Mouse (Mus musculus): Measurements from ENCODE around the gene Sik1. TPM values are rescaled to one million over a fixed set of nuclear protein-coding genes. Genes with fewer than 3 reads are reported as not detected.
A peak's percentile ranks its signal among the peaks of the same experiment; 100 is the strongest.

The Sik1 gene
- polyA plus RNA-seq, 1 experiment from 2014 or later = 18.4 TPM

- Histone ChIP-seq H3K36me3 (no peaks in the 10 kb centered on the region), H3K9ac (replicated peaks) (no peak overlapping the region), H3K27ac (replicated peaks) (no peak overlapping the region), H3K4me3 (replicated peaks) (no peak overlapping the region), H3K4me2 (no peak overlapping the region), H3K4me1 (peaks cover 5% of the 10 kb centered on the region; the same call in 1 of the 2 replicates), H3K9me3 (replicated peaks) (no peaks in the 10 kb centered on the region), H3K27me3 (replicated peaks) (no peaks in the 10 kb centered on the region)
- ATAC-seq (ENCODE audit: low FRiP score) = no peak
- 95% methylated on average over 11 of the region's 11 CpGs for WGBS
These were observed 19.9 kb downstream of the Sik1 start for GRCm38 (mm10) chr17:31835528-31836263.

GRCm38 (mm10) chr17:31834320-31835065, 21.1 kb downstream of the Sik1 start:
- Histone ChIP-seq H3K4me2 (no peak overlapping the region), H3K4me3 (replicated peaks) (no peak overlapping the region), H3K36me3 (no peaks in the 10 kb centered on the region), H3K9me3 (replicated peaks) (no peaks in the 10 kb centered on the region), H3K9ac (replicated peaks) (no peak overlapping the region), H3K4me1 (peaks cover 5% of the 10 kb centered on the region; the same call in 1 of the 2 replicates), H3K27ac (replicated peaks) (no peak overlapping the region), H3K27me3 (replicated peaks) (no peaks in the 10 kb centered on the region)
- ATAC-seq (ENCODE audit: low FRiP score) = no peak
- WGBS = 79% methylated on average over 6 of the region's 6 CpGs

- Histone ChIP-seq H3K4me1 (peaks cover 5% of the 10 kb centered on the region; the same call in 1 of the 2 replicates), H3K9me3 (replicated peaks) (no peaks in the 10 kb centered on the region), H3K36me3 (no peaks in the 10 kb centered on the region), H3K4me3 (replicated peaks) (no peak overlapping the region), H3K9ac (replicated peaks) (no peak overlapping the region), H3K4me2 (no peak overlapping the region), H3K27ac (replicated peaks) (0 out of 2 replicates have a peak overlapping the region, but pooled peaks have one; percentile 28), H3K27me3 (replicated peaks) (no peaks in the 10 kb centered on the region)
- 43% methylated on average over 7 of the region's 7 CpGs for WGBS
- ATAC-seq (ENCODE audit: low FRiP score) = no peak
These were observed 21.9 kb downstream of the Sik1 start for GRCm38 (mm10) chr17:31833752-31834151.

GRCm38 (mm10) chr17:31832577-31832964, 23.0 kb downstream of the Sik1 start:
- WGBS = 92% methylated on average over 9 of the region's 9 CpGs
- H3K9me3 ChIP-seq (replicated peaks) = no peaks in the 10 kb centered on the region
- H3K36me3 ChIP-seq = no peaks in the 10 kb centered on the region
- no peak overlapping the region for H3K9ac ChIP-seq (replicated peaks)
- no peak overlapping the region for H3K27ac ChIP-seq (replicated peaks)
- ATAC-seq (ENCODE audit: low FRiP score) = no peak
- H3K4me3 ChIP-seq (replicated peaks) = no peak overlapping the region
- no peaks in the 10 kb centered on the region for H3K27me3 ChIP-seq (replicated peaks)
- no peak overlapping the region for H3K4me2 ChIP-seq
- peaks cover 8% of the 10 kb centered on the region for H3K4me1 ChIP-seq

- no peak overlapping the region for H3K4me3 ChIP-seq (replicated peaks)
- no peak overlapping the region for H3K4me2 ChIP-seq
- 89% methylated on average over 14 of the region's 14 CpGs for WGBS
- no peak overlapping the region for H3K27ac ChIP-seq (replicated peaks)
- no peaks in the 10 kb centered on the region for H3K27me3 ChIP-seq (replicated peaks)
- no peaks in the 10 kb centered on the region for H3K36me3 ChIP-seq
- H3K4me1 ChIP-seq = peaks cover 13% of the 10 kb centered on the region
- no peak overlapping the region for H3K9ac ChIP-seq (replicated peaks)
- no peak for ATAC-seq (ENCODE audit: low FRiP score)
- no peaks in the 10 kb centered on the region for H3K9me3 ChIP-seq (replicated peaks)
These were observed 23.6 kb downstream of the Sik1 start for GRCm38 (mm10) chr17:31831866-31832576.

- H3K9me3 ChIP-seq (replicated peaks) = no peaks in the 10 kb centered on the region
- no peak overlapping the region for H3K4me2 ChIP-seq
- no peaks in the 10 kb centered on the region for H3K27me3 ChIP-seq (replicated peaks)
- no peak overlapping the region for H3K4me3 ChIP-seq (replicated peaks)
- no peaks in the 10 kb centered on the region for H3K36me3 ChIP-seq
- peaks cover 18% of the 10 kb centered on the region for H3K4me1 ChIP-seq
- no peak overlapping the region for H3K9ac ChIP-seq (replicated peaks)
- 89% methylated on average over 6 of the region's 6 CpGs for whole genome bisulfite sequencing
- ATAC-seq (ENCODE audit: low FRiP score) = no peak
- H3K27ac ChIP-seq (replicated peaks) = no peak overlapping the region
These were observed 24.3 kb downstream of the Sik1 start for GRCm38 (mm10) chr17:31831097-31831865.

- no peak for ATAC-seq (ENCODE audit: low FRiP score)
- no peak overlapping the region for H3K27ac ChIP-seq (replicated peaks)
- H3K36me3 ChIP-seq = no peaks in the 10 kb centered on the region
- H3K27me3 ChIP-seq (replicated peaks) = no peaks in the 10 kb centered on the region
- H3K4me3 ChIP-seq (replicated peaks) = no peak overlapping the region
- no peaks in the 10 kb centered on the region for H3K9me3 ChIP-seq (replicated peaks)
- H3K4me2 ChIP-seq = no peak overlapping the region
- 92% methylated on average over 8 of the region's 8 CpGs for WGBS
- H3K4me1 ChIP-seq = peaks cover 20% of the 10 kb centered on the region
- no peak overlapping the region for H3K9ac ChIP-seq (replicated peaks)
These were observed 25.0 kb downstream of the Sik1 start for GRCm38 (mm10) chr17:31830506-31831075.

GRCm38 (mm10) chr17:31828916-31829315, 26.7 kb downstream of the Sik1 start:
- WGBS = 99% methylated on average over 5 of the region's 5 CpGs
- Histone ChIP-seq H3K9ac (replicated peaks) (no peak overlapping the region), H3K36me3 (no peaks in the 10 kb centered on the region), H3K4me2 (no peak overlapping the region), H3K4me3 (replicated peaks) (no peak overlapping the region), H3K27me3 (replicated peaks) (no peaks in the 10 kb centered on the region), H3K27ac (replicated peaks) (no peak overlapping the region), H3K9me3 (replicated peaks) (no peaks in the 10 kb centered on the region), H3K4me1 (peaks cover 19% of the 10 kb centered on the region)
- ATAC-seq (ENCODE audit: low FRiP score) = no peak

- Histone ChIP-seq H3K27me3 (replicated peaks) (no peaks in the 10 kb centered on the region), H3K4me3 (replicated peaks) (no peak overlapping the region), H3K27ac (replicated peaks) (peak overlapping the region; percentile 68; the same call in 1 of the 2 replicates), H3K4me1 (peaks cover 15% of the 10 kb centered on the region), H3K36me3 (no peaks in the 10 kb centered on the region), H3K9me3 (replicated peaks) (no peaks in the 10 kb centered on the region), H3K4me2 (no peak overlapping the region), H3K9ac (replicated peaks) (no peak overlapping the region)
- 72% methylated on average over 5 of the region's 5 CpGs for WGBS
- no peak for ATAC-seq (ENCODE audit: low FRiP score)
These were observed 27.5 kb downstream of the Sik1 start for GRCm38 (mm10) chr17:31828118-31828517.

GRCm38 (mm10) chr17:31827206-31827605, 28.4 kb downstream of the Sik1 start:
- Histone ChIP-seq H3K27me3 (replicated peaks) (no peaks in the 10 kb centered on the region), H3K9ac (replicated peaks) (no peak overlapping the region), H3K27ac (replicated peaks) (peak overlapping the region; percentile 68), H3K4me2 (no peak overlapping the region), H3K4me1 (peaks cover 15% of the 10 kb centered on the region), H3K4me3 (replicated peaks) (no peak overlapping the region), H3K36me3 (no peaks in the 10 kb centered on the region), H3K9me3 (replicated peaks) (no peaks in the 10 kb centered on the region)
- WGBS = 60% methylated on average over 5 of the region's 5 CpGs
- peak; percentile 55 for ATAC-seq (ENCODE audit: low FRiP score)

GRCm38 (mm10) chr17:31826669-31827068, 28.9 kb downstream of the Sik1 start:
- no peak overlapping the region for H3K4me2 ChIP-seq
- no peak overlapping the region for H3K9ac ChIP-seq (replicated peaks)
- no peak for ATAC-seq (ENCODE audit: low FRiP score)
- 26% methylated on average over 6 of the region's 6 CpGs for WGBS
- H3K9me3 ChIP-seq (replicated peaks) = no peaks in the 10 kb centered on the region
- H3K27ac ChIP-seq (replicated peaks) = no peak overlapping the region
- no peaks in the 10 kb centered on the region for H3K36me3 ChIP-seq
- no peaks in the 10 kb centered on the region for H3K27me3 ChIP-seq (replicated peaks)
- H3K4me3 ChIP-seq (replicated peaks) = no peak overlapping the region
- peaks cover 15% of the 10 kb centered on the region for H3K4me1 ChIP-seq
